Mouse (Mus musculus): ENCODE measurements at regions not wholly inside any gene's neighbourhood (a gene's known extent, or its start where the extent isn't known, plus 50 kb on each side); places are given as distances from the start of the nearest gene placed in this dataset.

GRCm38 (mm10) chr10:111111020-111111419 lies 53.5 kb upstream of the Osbpl8 start:
- DNase-seq (ENCODE audit: low spot score in 2 of 2) = no peak

GRCm38 (mm10) chr10:111108658-111109633 lies 55.6 kb upstream of the Osbpl8 start:
- DNase-seq (ENCODE audit: low spot score in 2 of 2) = peak; percentile 33 to 43

GRCm38 (mm10) chr10:111107852-111108251 lies 56.7 kb upstream of the Osbpl8 start:
- DNase-seq (ENCODE audit: low spot score in 2 of 2) = no peak

GRCm38 (mm10) chr10:111107387-111107786 lies 57.2 kb upstream of the Osbpl8 start:
- DNase-seq (ENCODE audit: low spot score in 2 of 2) = peak; percentile 64 to 77

DNA sequence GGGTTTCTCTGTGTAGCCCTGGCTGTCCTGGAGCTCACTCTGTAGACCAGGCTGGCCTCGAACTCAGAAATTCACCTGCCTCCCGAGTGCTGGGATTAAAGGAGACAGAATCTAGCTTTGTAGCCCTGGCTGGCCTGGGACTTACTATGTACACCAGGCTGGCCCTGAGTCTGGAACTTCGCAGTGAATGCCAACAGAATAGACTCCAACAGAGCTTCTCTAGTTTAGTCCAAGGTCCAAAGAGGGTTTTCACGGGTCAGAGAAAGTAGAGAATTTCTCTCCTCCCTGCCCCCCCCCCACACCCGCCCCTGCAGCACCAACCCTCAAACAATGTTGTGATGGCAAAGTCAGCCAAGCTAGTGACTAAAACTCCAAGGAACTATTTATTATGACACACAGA lies 58.1 kb upstream of the Osbpl8 start:
- no peak for DNase-seq (ENCODE audit: low spot score in 2 of 2)

GRCm38 (mm10) chr10:111105662-111106061 lies 58.9 kb upstream of the Osbpl8 start:
- no peak for DNase-seq (ENCODE audit: low spot score in 2 of 2)

GRCm38 (mm10) chr10:111103512-111103911 lies 61.0 kb upstream of the Osbpl8 start:
- no peak for DNase-seq (ENCODE audit: low spot score in 2 of 2)

GRCm38 (mm10) chr10:111103086-111103485 lies 61.5 kb upstream of the Osbpl8 start:
- peak; percentile 27 to 42 for DNase-seq (ENCODE audit: low spot score in 2 of 2)

DNA sequence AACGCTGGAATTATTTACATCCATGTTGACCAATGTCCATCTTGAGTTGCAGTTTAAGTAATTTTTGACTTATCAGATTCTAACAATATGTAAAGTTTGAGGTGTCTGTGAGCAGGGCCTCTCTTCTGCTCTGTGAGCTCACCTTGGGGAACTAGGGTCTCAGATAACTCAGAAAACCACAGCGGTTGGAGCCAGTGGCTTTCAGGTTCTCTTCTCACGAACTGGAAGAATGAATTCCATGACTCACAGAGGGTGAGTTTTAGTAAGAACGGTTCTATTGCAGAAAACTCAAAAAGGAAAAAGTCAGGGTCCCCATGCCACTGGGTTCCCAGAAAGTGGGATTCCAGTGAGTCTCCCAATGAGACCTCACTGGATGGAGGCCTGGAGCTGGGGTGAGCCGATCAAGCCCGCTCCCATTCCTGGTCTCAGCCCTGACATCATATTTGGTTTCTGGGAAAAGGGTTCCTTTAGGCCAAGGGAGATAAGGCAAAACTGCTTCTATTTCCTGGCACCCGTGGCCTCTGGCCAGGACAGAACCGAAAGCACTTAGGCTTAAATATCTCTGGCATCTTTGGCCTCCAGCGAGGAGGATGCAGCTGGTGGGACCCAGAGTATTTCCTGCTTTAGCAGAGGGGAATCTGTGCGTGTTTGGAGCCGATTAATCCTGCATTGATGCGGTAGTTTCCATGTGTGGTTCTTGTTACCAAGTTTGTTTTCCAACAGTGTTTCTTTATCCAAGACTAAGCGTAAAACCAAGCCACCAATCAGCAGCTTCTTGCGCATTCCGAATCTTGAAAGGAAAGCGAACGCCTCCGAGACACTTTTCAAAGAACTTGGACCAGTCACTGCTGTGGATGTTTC lies 62.4 kb upstream of the Osbpl8 start:
- DNase-seq (ENCODE audit: low spot score in 2 of 2) = peak in 1 of 2 experiments; percentile 32

DNA sequence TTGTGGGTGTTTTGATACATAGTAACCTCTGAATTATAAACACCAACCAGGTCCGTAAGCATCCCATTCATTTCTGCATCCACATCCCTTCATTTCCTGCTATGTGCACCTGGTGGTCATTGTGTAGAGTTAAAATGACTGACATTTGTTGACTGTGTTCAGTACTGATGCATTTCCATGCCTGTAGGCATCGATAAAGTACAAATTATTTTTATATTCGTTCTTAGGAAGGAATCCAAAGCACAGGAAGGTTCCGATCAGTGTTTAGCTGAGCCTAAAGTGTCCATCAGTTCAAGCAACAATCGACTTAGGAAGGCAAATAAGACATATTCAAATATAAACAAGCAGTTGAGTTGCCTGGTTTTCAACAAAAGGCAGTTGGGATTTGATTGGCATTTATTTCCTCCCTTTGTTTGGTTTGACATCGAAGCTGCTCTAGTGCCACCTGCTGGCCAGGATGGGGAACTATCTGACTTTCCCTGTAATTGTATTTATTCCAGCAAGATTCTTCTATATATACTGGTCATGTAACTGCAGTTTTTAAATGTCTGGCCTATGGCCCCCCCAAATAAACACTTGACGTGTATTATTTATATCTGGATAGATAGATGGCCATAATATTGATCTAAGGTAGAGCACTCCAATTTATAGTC lies 64.6 kb upstream of the Osbpl8 start:
- DNase-seq (ENCODE audit: low spot score in 2 of 2) = peak; percentile 51 to 65

GRCm38 (mm10) chr10:111099059-111099811 lies 65.3 kb upstream of the Osbpl8 start:
- no peak for DNase-seq (ENCODE audit: low spot score in 2 of 2)

- DNase-seq (ENCODE audit: low spot score in 2 of 2) = no peak
Measured at GRCm38 (mm10) chr10:111097245-111097644, 67.3 kb upstream of the Osbpl8 start.

DNA sequence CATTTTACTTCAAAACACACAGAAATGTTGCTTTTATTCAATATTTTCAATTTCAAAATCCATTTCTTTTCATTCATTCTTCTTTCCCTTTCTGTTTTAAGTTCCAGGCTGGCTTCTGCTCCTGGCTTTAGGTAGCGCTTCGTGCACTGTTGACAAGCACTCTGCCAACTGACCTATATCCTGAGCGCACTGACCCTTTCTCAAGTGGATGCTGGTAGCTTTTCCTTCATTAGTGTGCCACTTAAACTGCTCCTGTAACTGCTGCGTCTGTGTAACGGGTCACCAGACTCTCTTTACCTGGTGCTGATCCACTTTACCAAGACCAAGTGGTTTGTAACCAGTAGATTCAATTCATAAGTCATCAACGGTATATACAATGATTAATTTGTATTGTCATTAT lies 67.7 kb upstream of the Osbpl8 start:
- no peak for DNase-seq (ENCODE audit: low spot score in 2 of 2)

GRCm38 (mm10) chr10:111094405-111094804 lies 70.1 kb upstream of the Osbpl8 start:
- DNase-seq (ENCODE audit: low spot score in 2 of 2) = no peak

GRCm38 (mm10) chr10:111089382-111089781 lies 75.2 kb upstream of the Osbpl8 start:
- DNase-seq (ENCODE audit: low spot score in 2 of 2) = no peak

- DNase-seq (ENCODE audit: low spot score in 2 of 2) = no peak
Measured at GRCm38 (mm10) chr10:111085561-111085960, 75.6 kb upstream of the Zdhhc17 start.

GRCm38 (mm10) chr10:111084267-111084780 lies 74.4 kb upstream of the Zdhhc17 start:
- DNase-seq (ENCODE audit: low spot score in 2 of 2) = no peak

GRCm38 (mm10) chr10:111083861-111084260 lies 73.9 kb upstream of the Zdhhc17 start:
- no peak for DNase-seq (ENCODE audit: low spot score in 2 of 2)

GRCm38 (mm10) chr10:111083338-111083737 lies 73.4 kb upstream of the Zdhhc17 start:
- DNase-seq (ENCODE audit: low spot score in 2 of 2) = no peak

DNA sequence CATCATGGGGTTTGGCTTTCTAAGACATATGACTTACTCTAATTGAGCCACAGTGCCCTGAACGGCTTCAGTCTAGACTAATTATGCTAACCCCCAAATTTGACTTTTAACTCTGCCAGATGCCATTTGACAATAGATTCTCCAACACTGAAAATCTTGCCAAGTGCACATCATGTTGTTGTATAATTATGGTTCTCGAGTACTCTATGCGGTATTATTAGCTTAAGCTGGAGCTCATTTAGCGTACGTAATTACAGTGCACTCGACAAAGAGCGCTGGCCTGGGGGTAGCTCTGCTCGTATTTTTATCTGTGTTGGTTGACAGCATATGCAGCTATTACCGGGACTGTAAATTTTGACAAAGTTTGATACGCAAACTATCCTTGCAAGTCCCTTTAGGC lies 70.4 kb upstream of the Zdhhc17 start:
- no peak for DNase-seq (ENCODE audit: low spot score in 2 of 2)

GRCm38 (mm10) chr10:111079051-111079450 lies 69.1 kb upstream of the Zdhhc17 start:
- DNase-seq (ENCODE audit: low spot score in 2 of 2) = no peak

Data from spleen, postnatal 36 days (tissue).